Mouse (Mus musculus) hindbrain, embryonic 12.5 days (tissue): ENCODE data around the gene Ceacam9. TPM values are rescaled to one million over a fixed set of nuclear protein-coding genes. Genes with fewer than 3 reads are reported as not detected.
"Not testable (repeated sequence)": the region's sequence is repeated elsewhere in the genome, so short reads cannot be mapped to it uniquely, and the experiment has no call there.

Experiments used
- ATAC-seq: fragments of 200-750 bp; cut with Nextera tagmentation; 2 replicates; pipeline ENCODE4 v1.8.0; 2017; ENCODE audit warnings: moderate TSS enrichment; ENCODE audit not compliant: low FRiP score
- H3K27ac ChIP-seq: fragments of 300-500 bp; sonication (generic); 2 replicates; pipeline ENCODE4 v1.5.1; 2016; ENCODE audit warnings: mild to moderate bottlenecking
- H3K27me3 ChIP-seq: fragments of 300-500 bp; sonication (generic); 2 replicates; pipeline ENCODE4 v1.6.1; 2016; ENCODE audit warnings: mild to moderate bottlenecking
- H3K36me3 ChIP-seq: fragments of 300-500 bp; sonication (generic); 2 replicates; pipeline ENCODE4 v1.6.1; 2016; ENCODE audit warnings: mild to moderate bottlenecking
- H3K4me1 ChIP-seq: fragments of 300-500 bp; sonication (generic); 2 replicates; pipeline ENCODE4 v1.6.1; 2016
- H3K4me2 ChIP-seq: fragments of 300-500 bp; sonication (generic); replicated peaks from 2 replicates; pipeline ENCODE4 v1.6.1; 2016; ENCODE audit warnings: mild to moderate bottlenecking
- H3K4me3 ChIP-seq: fragments of 300-500 bp; sonication (generic); 2 replicates; pipeline ENCODE4 v1.5.1; 2016; ENCODE audit warnings: mild to moderate bottlenecking
- H3K9ac ChIP-seq: fragments of 300-500 bp; sonication (generic); 2 replicates; pipeline ENCODE4 v1.6.1; 2016; ENCODE audit warnings: mild to moderate bottlenecking, moderate library complexity
- H3K9me3 ChIP-seq: fragments of 300-500 bp; sonication (generic); replicated peaks from 2 replicates; pipeline ENCODE4 v1.6.1; 2016; ENCODE audit warnings: mild to moderate bottlenecking
- WGBS: fragments of 180-500 bp; shearing (Covaris S2); methylation state at CpG from one replicate; pipeline ENCODE4 v1.1.7; 2016; 5-methylcytosine and 5-hydroxymethylcytosine counted together
- polyA plus RNA-seq: library from polyadenylated mRNA; unstranded; fragments of >200 nt; fragmentation: Nextera tagmentation; extraction: Ambion mirVana; gene quantifications from 2 replicates; pipeline ENCODE4 v1.2.1, GENCODE M21; 2016

Gene Ceacam9
- not detected in 2 replicates for polyA plus RNA-seq

GRCm38 (mm10) chr7:16721629-16722028 lies at the start of gene Ceacam9:
TSS of gene Ceacam9 (plus strand) at chr7:16721929.
- Histone ChIP-seq H3K27ac (no peak within 1 kb of the TSS), H3K4me1 (no peaks in the 10 kb centered on the region; the same call in 1 of the 2 replicates), H3K9ac (no peak within 1 kb of the TSS), H3K9me3 (no peaks in the 10 kb centered on the region), H3K4me2 (no peak within 1 kb of the TSS), H3K27me3 (no peaks in the 10 kb centered on the region), H3K36me3 (no peaks in the 10 kb centered on the region), H3K4me3 (no peak within 1 kb of the TSS)
- no peak for ATAC-seq
- 86% methylated on average over 2 of the region's 2 CpGs for WGBS

GRCm38 (mm10) chr7:16673823-16674222 lies 47.9 kb upstream of the Ceacam9 start:
- no peak overlapping the region for H3K4me2 ChIP-seq
- no peaks in the 10 kb centered on the region for H3K36me3 ChIP-seq
- H3K4me1 ChIP-seq, result no peaks in the 10 kb centered on the region
- H3K4me3 ChIP-seq, result no peak overlapping the region
- H3K27me3 ChIP-seq, result no peaks in the 10 kb centered on the region
- ATAC-seq, result no peak
- H3K9me3 ChIP-seq, result no peaks in the 10 kb centered on the region
- no peak overlapping the region for H3K9ac ChIP-seq
- no peak overlapping the region for H3K27ac ChIP-seq
- WGBS, result 73% methylated on average over 1 of the region's 1 CpGs

- not testable (repeated sequence) for H3K9ac ChIP-seq, H3K4me1 ChIP-seq, H3K27me3 ChIP-seq, H3K9me3 ChIP-seq, H3K27ac ChIP-seq, H3K4me2 ChIP-seq, H3K36me3 ChIP-seq, H3K4me3 ChIP-seq, ATAC-seq
- WGBS, result 48% methylated on average over 5 of the region's 5 CpGs
These were observed 47.0 kb upstream of the Ceacam9 start for GRCm38 (mm10) chr7:16674699-16675098.

GRCm38 (mm10) chr7:16675605-16676004 lies 46.1 kb upstream of the Ceacam9 start, which contains the start of gene Ceacam15:
TSS of gene Ceacam15 (minus strand) at chr7:16675705.
- Histone ChIP-seq H3K27me3 (no peaks in the 10 kb centered on the region), H3K4me3 (no peak within 1 kb of the TSS), H3K27ac (no peak within 1 kb of the TSS), H3K4me2 (no peak within 1 kb of the TSS), H3K9ac (no peak within 1 kb of the TSS), H3K4me1 (no peaks in the 10 kb centered on the region), H3K9me3 (no peaks in the 10 kb centered on the region), H3K36me3 (no peaks in the 10 kb centered on the region)
- 47% methylated on average over 1 of the region's 1 CpGs for WGBS
- ATAC-seq, result no peak

GRCm38 (mm10) chr7:16680194-16680593 lies 41.5 kb upstream of the Ceacam9 start:
- H3K4me2 ChIP-seq, H3K4me3 ChIP-seq, ATAC-seq, H3K27me3 ChIP-seq, H3K36me3 ChIP-seq, H3K27ac ChIP-seq, H3K9ac ChIP-seq, H3K9me3 ChIP-seq, H3K4me1 ChIP-seq: not testable (repeated sequence)
- 54% methylated on average over 3 of the region's 3 CpGs for WGBS

GRCm38 (mm10) chr7:16689196-16689595 lies 32.5 kb upstream of the Ceacam9 start:
- 80% methylated on average over 5 of the region's 5 CpGs for WGBS

GRCm38 (mm10) chr7:16695025-16695424 lies 26.7 kb upstream of the Ceacam9 start:
- H3K9ac ChIP-seq, result no peak overlapping the region
- no peaks in the 10 kb centered on the region for H3K9me3 ChIP-seq
- H3K4me1 ChIP-seq, result no peaks in the 10 kb centered on the region
- no peaks in the 10 kb centered on the region for H3K27me3 ChIP-seq
- H3K27ac ChIP-seq, result no peak overlapping the region
- no peak overlapping the region for H3K4me2 ChIP-seq
- no peaks in the 10 kb centered on the region for H3K36me3 ChIP-seq
- no peak for ATAC-seq
- no peak overlapping the region for H3K4me3 ChIP-seq
- 44% methylated on average over 3 of the region's 3 CpGs for whole genome bisulfite sequencing

More at GRCm38 (mm10) chr7:16689196-16689595, 32.5 kb upstream of the Ceacam9 start:
- H3K9ac ChIP-seq, result no peak overlapping the region
- H3K27me3 ChIP-seq, result no peaks in the 10 kb centered on the region
- no peak overlapping the region for H3K4me3 ChIP-seq
- H3K9me3 ChIP-seq, result peaks cover 10% of the 10 kb centered on the region
- H3K27ac ChIP-seq, result no peak overlapping the region
- H3K4me2 ChIP-seq, result no peak overlapping the region
- no peak for ATAC-seq
- no peaks in the 10 kb centered on the region for H3K36me3 ChIP-seq
- H3K4me1 ChIP-seq, result no peaks in the 10 kb centered on the region

- Histone ChIP-seq H3K9ac (no peak overlapping the region), H3K27ac (no peak overlapping the region), H3K9me3 (no peaks in the 10 kb centered on the region), H3K27me3 (no peaks in the 10 kb centered on the region), H3K4me1 (no peaks in the 10 kb centered on the region), H3K36me3 (no peaks in the 10 kb centered on the region), H3K4me3 (no peak overlapping the region), H3K4me2 (no peak overlapping the region)
- no peak for ATAC-seq
- 49% methylated on average over 2 of the region's 2 CpGs for whole genome bisulfite sequencing
These were observed 22.7 kb upstream of the Ceacam9 start for GRCm38 (mm10) chr7:16699042-16699441.

GRCm38 (mm10) chr7:16700583-16700982 lies 21.1 kb upstream of the Ceacam9 start:
- 86% methylated on average over 5 of the region's 5 CpGs for WGBS
- Histone ChIP-seq H3K9me3 (no peaks in the 10 kb centered on the region), H3K4me3 (no peak overlapping the region), H3K27me3 (no peaks in the 10 kb centered on the region), H3K4me2 (no peak overlapping the region), H3K36me3 (no peaks in the 10 kb centered on the region), H3K27ac (no peak overlapping the region), H3K4me1 (no peaks in the 10 kb centered on the region), H3K9ac (no peak overlapping the region)
- ATAC-seq, result no peak

GRCm38 (mm10) chr7:16706385-16706784 lies 15.3 kb upstream of the Ceacam9 start:
- H3K27ac ChIP-seq, result no peak overlapping the region
- no peak overlapping the region for H3K4me2 ChIP-seq
- no peaks in the 10 kb centered on the region for H3K36me3 ChIP-seq
- 60% methylated on average over 9 of the region's 9 CpGs for WGBS
- H3K9me3 ChIP-seq, result no peaks in the 10 kb centered on the region
- no peak overlapping the region for H3K9ac ChIP-seq
- H3K4me1 ChIP-seq, result no peaks in the 10 kb centered on the region
- no peaks in the 10 kb centered on the region; the same call in 1 of the 2 replicates for H3K27me3 ChIP-seq
- H3K4me3 ChIP-seq, result no peak overlapping the region
- no peak for ATAC-seq

GRCm38 (mm10) chr7:16708244-16708643 lies 13.5 kb upstream of the Ceacam9 start:
- Histone ChIP-seq H3K27ac (no peak overlapping the region), H3K36me3 (no peaks in the 10 kb centered on the region), H3K9me3 (no peaks in the 10 kb centered on the region), H3K27me3 (no peaks in the 10 kb centered on the region; the same call in 1 of the 2 replicates), H3K4me1 (no peaks in the 10 kb centered on the region), H3K9ac (no peak overlapping the region), H3K4me2 (no peak overlapping the region), H3K4me3 (no peak overlapping the region)
- WGBS, result 25% methylated on average over 9 of the region's 9 CpGs
- ATAC-seq, result no peak

GRCm38 (mm10) chr7:16710604-16711003 lies 11.1 kb upstream of the Ceacam9 start:
- no peaks in the 10 kb centered on the region for H3K9me3 ChIP-seq
- H3K36me3 ChIP-seq, result no peaks in the 10 kb centered on the region
- H3K27ac ChIP-seq, result no peak overlapping the region
- no peaks in the 10 kb centered on the region; the same call in 1 of the 2 replicates for H3K27me3 ChIP-seq
- H3K9ac ChIP-seq, result no peak overlapping the region
- no peak overlapping the region for H3K4me2 ChIP-seq
- no peaks in the 10 kb centered on the region for H3K4me1 ChIP-seq
- no peak overlapping the region for H3K4me3 ChIP-seq
- WGBS, result 80% methylated on average over 5 of the region's 5 CpGs
- no peak for ATAC-seq

GRCm38 (mm10) chr7:16712633-16713415 lies 8.9 kb upstream of the Ceacam9 start:
- Histone ChIP-seq H3K27me3 (no peaks in the 10 kb centered on the region), H3K36me3 (no peaks in the 10 kb centered on the region), H3K4me2 (no peak overlapping the region), H3K4me1 (no peaks in the 10 kb centered on the region; the same call in 1 of the 2 replicates), H3K4me3 (no peak overlapping the region), H3K27ac (no peak overlapping the region), H3K9ac (no peak overlapping the region), H3K9me3 (no peaks in the 10 kb centered on the region)
- WGBS, result 75% methylated on average over 13 of the region's 13 CpGs
- ATAC-seq, result no peak
